ENCODE assay signal across 13 mouse cellular contexts in genomic region chr9:118401170-118401569, GRCm38 (mm10).
A peak's percentile ranks its signal among the peaks of the same experiment; 100 is the strongest.
DNase-seq lines count a peak whose midpoint lies in the region; ATAC-seq and TF ChIP-seq lines count a peak whose summit lies in the region.
"Had no signal": no experiment of that assay in that cellular context is flagged by ENCODE, and none has a peak within 500 bp of the region (broad histone marks: within the 10 kb centered on the region; RNA-seq: fewer than 3 reads in every experiment).

No protein-coding gene starts in this region.

- no peak for DNase-seq in kidney, postnatal 0 days (ENCODE audit: low spot score)
- DNase-seq in kidney, adult 11 months = no peak
- no peak for DNase-seq in neural tube, embryonic 10.5 days (ENCODE audit: extremely low spot score, low spot score)
- no peak for DNase-seq in right cerebral cortex, postnatal 4 days
- DNase-seq: adrenal gland, postnatal 10 days; cerebellum, adult 18-20 months; heart, adult 18-20 months; kidney, adult 9 months had no signal

- H3K36me3 ChIP-seq in kidney, postnatal 0 days (ENCODE audit: insufficient read depth, low read length) = no peaks in the 10 kb centered on the region
- H3K36me3 ChIP-seq in neural tube, embryonic 12.5 days = no peaks in the 10 kb centered on the region
- no peaks in the 10 kb centered on the region for H3K36me3 ChIP-seq in myocyte (ENCODE audit: control insufficient read depth, insufficient read depth)

- 0 out of 2 replicates have a peak, but pooled peaks have one; percentile 43 for ATAC-seq in kidney, postnatal 0 days (replicated peaks; ENCODE audit: low FRiP score, low read depth)
- ATAC-seq in neural tube, embryonic 12.5 days (ENCODE audit: low FRiP score, low read depth) = 0 out of 2 replicates have a peak, but pooled peaks have one; percentile 29
- 0 out of 2 replicates have a peak, but pooled peaks have one; percentile 30 for ATAC-seq in erythroid progenitor cell, adult 5-6 weeks (replicated peaks; ENCODE audit: low FRiP score, poor library complexity, severe bottlenecking)
- ATAC-seq: CD4-positive, CD25-positive, alpha-beta regulatory T cell, adult 4 months had no signal

- no peak for TF ChIP-seq POLR2A in myocyte (IDR thresholded peaks at IDR 0.05; ENCODE audit: insufficient read length, low read depth)

- H3K79me2 ChIP-seq in myocyte (ENCODE audit: control insufficient read depth, insufficient read depth) = no peaks in the 10 kb centered on the region

- no peaks in the 10 kb centered on the region for H3K4me1 ChIP-seq in kidney, postnatal 0 days (replicated peaks; ENCODE audit: insufficient read depth, low read length)
- no peaks in the 10 kb centered on the region for H3K4me1 ChIP-seq in neural tube, embryonic 12.5 days

- H3K9me3 ChIP-seq in kidney, postnatal 0 days (replicated peaks; ENCODE audit: low read length) = no peaks in the 10 kb centered on the region
- no peaks in the 10 kb centered on the region for H3K9me3 ChIP-seq in neural tube, embryonic 12.5 days

- H3ac ChIP-seq in myocyte (ENCODE audit: control insufficient read depth, insufficient read length) = peak overlapping the region; percentile 12

- no peaks in the 10 kb centered on the region for H3K27me3 ChIP-seq in kidney, postnatal 0 days (ENCODE audit: insufficient read depth, low read length)
- H3K27me3 ChIP-seq in neural tube, embryonic 12.5 days (replicated peaks) = no peaks in the 10 kb centered on the region
- no peaks in the 10 kb centered on the region for H3K27me3 ChIP-seq in myocyte (ENCODE audit: control insufficient read depth, insufficient read depth, insufficient read length)

- no peak for TF ChIP-seq CTCF in kidney, postnatal 0 days (IDR thresholded peaks at IDR 0.05; ENCODE audit: low read depth)

- H3K27ac ChIP-seq in kidney, postnatal 0 days = no peak overlapping the region
- no peak overlapping the region for H3K27ac ChIP-seq in neural tube, embryonic 12.5 days
- H3K27ac ChIP-seq: layer of hippocampus, adult 2 months had no signal

- no peak overlapping the region for H3K9ac ChIP-seq in kidney, postnatal 0 days (ENCODE audit: low read depth, low read length)
- no peak overlapping the region for H3K9ac ChIP-seq in neural tube, embryonic 12.5 days

- H3K4me3 ChIP-seq in kidney, postnatal 0 days (replicated peaks; ENCODE audit: low read depth, low read length) = no peak overlapping the region
- H3K4me3 ChIP-seq in neural tube, embryonic 12.5 days = no peak overlapping the region
- H3K4me3 ChIP-seq in myocyte = no peak overlapping the region
- H3K4me3 ChIP-seq: layer of hippocampus, adult 2 months had no signal

- H3K4me2 ChIP-seq in kidney, postnatal 0 days (ENCODE audit: low read length) = no peak overlapping the region
- H3K4me2 ChIP-seq in neural tube, embryonic 12.5 days (replicated peaks) = no peak overlapping the region
- no peak overlapping the region for H3K4me2 ChIP-seq in myocyte (ENCODE audit: low read depth)

TF ChIP-seq in myocyte, 11 proteins besides CTCF, POLR2A, EP300 and RAD21:
- no peak for TF ChIP-seq POLR2AphosphoS2 (IDR thresholded peaks at IDR 0.05; ENCODE audit: insufficient read length, low read depth)
- TF ChIP-seq REST (IDR thresholded peaks at IDR 0.05; ENCODE audit: insufficient read depth, insufficient read length) = no peak
- no peak for TF ChIP-seq TCF12 (IDR thresholded peaks at IDR 0.05; ENCODE audit: insufficient read depth, poor library complexity, severe bottlenecking)
- TF ChIP-seq MYOG (IDR thresholded peaks at IDR 0.05; ENCODE audit: control insufficient read depth in 1 of 3, insufficient read depth in 1 of 3, insufficient read length in 2 of 3, low read depth in 2 of 3) = no peak
- TF ChIP-seq E2F4 (IDR thresholded peaks at IDR 0.05; ENCODE audit: insufficient read depth) = no peak
- no peak for TF ChIP-seq SRF (IDR thresholded peaks at IDR 0.05; ENCODE audit: control insufficient read depth, insufficient read length, low read depth)
- no peak for TF ChIP-seq TCF3 (IDR thresholded peaks at IDR 0.05; ENCODE audit: insufficient read length, low read depth)
- TF ChIP-seq USF1 (IDR thresholded peaks at IDR 0.05; ENCODE audit: low read depth) = no peak
- no peak for TF ChIP-seq CEBPB (IDR thresholded peaks at IDR 0.05; ENCODE audit: insufficient read depth, poor library complexity, severe bottlenecking)
- no peak for TF ChIP-seq MAX (IDR thresholded peaks at IDR 0.05; ENCODE audit: low read depth)
- TF ChIP-seq MYOD1 (IDR thresholded peaks at IDR 0.05; ENCODE audit: control insufficient read depth in 1 of 3, insufficient read length in 2 of 3, low read depth in 2 of 3) = no peak
